Mouse (Mus musculus): Measurements from ENCODE around the gene Erbb3. TPM values are rescaled to one million over a fixed set of nuclear protein-coding genes. Genes with fewer than 3 reads are reported as not detected.
"Not testable (repeated sequence)": the region's sequence is repeated elsewhere in the genome, so short reads cannot be mapped to it uniquely, and the experiment has no call there.

The Erbb3 gene
- total and polyA plus RNA-seq, 2 experiments from 2014 or later = 0.65 to 1.7 TPM

DNA sequence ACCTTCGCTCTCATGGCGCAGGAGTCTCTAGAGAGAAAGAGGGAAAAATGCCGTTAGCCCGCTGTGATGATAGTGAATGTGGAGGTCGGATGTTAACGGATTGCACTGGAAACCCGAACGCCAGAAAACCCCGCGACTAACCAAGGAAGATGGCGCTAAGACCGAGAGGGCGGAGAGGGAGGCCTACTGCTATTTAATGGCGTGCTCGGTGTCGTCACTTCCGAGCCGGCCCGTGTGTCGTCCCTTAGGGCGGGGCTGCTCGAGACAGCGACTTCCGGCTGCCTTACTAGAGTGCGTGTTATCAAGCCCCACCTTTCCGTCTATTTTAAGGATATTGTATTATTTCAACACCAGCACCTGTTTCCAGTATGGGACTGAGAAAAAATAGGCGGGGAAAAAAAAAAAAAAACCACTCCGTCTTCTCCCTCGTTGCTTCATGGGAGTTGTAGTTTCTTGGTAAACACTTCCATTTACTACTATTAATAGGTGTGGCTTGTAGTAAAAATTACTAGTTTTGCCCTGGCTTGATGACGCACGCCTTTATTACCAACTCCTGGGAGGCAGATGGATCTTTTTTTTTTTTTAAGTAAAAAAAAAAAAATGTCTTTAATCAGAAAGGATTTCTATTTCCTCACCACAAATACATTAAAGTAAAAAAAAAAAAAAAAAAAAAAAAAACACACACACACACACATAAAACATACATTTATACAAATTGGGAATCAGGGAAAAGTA is 40.3 kb downstream of the Erbb3 start, which contains the start of gene Rpl41:
Gene Rpl41 (minus strand): TSS at position 359 of the 735 bp plus-strand sequence.
- ATAC-seq (peak; percentile 93), DNase-seq (ENCODE audit: low spot score) (peak; percentile 98)
- under 1% methylated on average over 31 of the region's 31 CpGs for WGBS
- Histone ChIP-seq H3K9ac (replicated peaks; ENCODE audit: low read length) (peak within 1 kb of the TSS; percentile 87), H3K4me3 (ENCODE audit: low read length) (peak within 1 kb of the TSS; percentile 73), H3K4me2 (ENCODE audit: low read depth, low read length) (peak within 1 kb of the TSS; percentile 79), H3K9me3 (ENCODE audit: low read length) (no peaks in the 10 kb centered on the region), H3K36me3 (ENCODE audit: insufficient read depth, low read length) (peaks cover 15% of the 10 kb centered on the region), H3K27me3 (ENCODE audit: insufficient read depth, low read length) (no peaks in the 10 kb centered on the region), H3K27ac (peak within 1 kb of the TSS; percentile 97), H3K4me1 (ENCODE audit: insufficient read depth, low read length) (0 out of 2 replicates have a peak, but pooled peaks cover 5% of the 10 kb centered on the region)
- no peak for TF ChIP-seq CTCF (IDR thresholded peaks at IDR 0.05; ENCODE audit: low read depth)

DNA sequence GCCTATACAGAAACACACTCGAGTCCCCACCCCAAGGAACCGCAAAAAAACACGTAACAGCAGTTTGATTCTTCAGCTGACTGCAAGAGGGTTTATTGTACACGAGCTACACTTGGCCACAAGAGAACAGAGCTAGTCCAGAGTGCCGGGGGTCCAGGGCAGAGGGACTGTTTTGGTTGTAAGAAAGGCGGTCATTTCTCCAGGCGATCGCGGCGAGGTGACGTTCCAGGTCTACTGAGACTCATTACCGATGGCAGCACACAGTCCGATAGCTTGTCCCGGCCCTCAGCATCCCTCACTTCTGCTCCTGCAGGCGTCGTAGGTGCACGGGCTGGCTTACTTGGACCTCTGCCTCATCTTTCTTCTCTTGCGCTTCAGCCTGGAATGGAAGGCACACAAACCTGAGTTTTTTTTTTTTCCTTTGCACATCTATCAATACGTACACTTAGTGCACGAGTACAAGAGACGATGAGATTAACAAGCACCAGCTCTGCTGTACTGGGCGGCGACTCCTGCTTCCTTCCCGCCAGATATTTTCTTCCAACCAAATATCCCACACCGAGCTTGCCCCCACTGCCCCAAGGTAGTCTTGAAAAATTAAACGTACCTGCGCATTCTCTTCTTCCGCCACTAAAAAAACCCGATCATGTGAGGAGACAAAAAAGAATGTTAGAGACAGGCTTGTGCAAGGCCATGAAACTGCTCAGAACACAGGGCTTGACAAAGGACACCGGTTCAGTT is 41.2 kb downstream of the Erbb3 start:
- under 1% methylated on average over 25 of the region's 30 CpGs for WGBS
- Histone ChIP-seq H3K36me3 (ENCODE audit: insufficient read depth, low read length) (peaks cover 24% of the 10 kb centered on the region), H3K4me2 (ENCODE audit: low read depth, low read length) (peak overlapping the region; percentile 79), H3K9ac (replicated peaks; ENCODE audit: low read length) (peak overlapping the region; percentile 87), H3K4me3 (ENCODE audit: low read length) (peak overlapping the region; percentile 73), H3K27ac (peak overlapping the region; percentile 97)
- DNase-seq (ENCODE audit: low spot score) = peak; percentile 20
- ATAC-seq; H3K9me3 ChIP-seq (ENCODE audit: low read length); H3K4me1 ChIP-seq (ENCODE audit: insufficient read depth, low read length); H3K27me3 ChIP-seq (ENCODE audit: insufficient read depth, low read length): not testable (repeated sequence)

DNA sequence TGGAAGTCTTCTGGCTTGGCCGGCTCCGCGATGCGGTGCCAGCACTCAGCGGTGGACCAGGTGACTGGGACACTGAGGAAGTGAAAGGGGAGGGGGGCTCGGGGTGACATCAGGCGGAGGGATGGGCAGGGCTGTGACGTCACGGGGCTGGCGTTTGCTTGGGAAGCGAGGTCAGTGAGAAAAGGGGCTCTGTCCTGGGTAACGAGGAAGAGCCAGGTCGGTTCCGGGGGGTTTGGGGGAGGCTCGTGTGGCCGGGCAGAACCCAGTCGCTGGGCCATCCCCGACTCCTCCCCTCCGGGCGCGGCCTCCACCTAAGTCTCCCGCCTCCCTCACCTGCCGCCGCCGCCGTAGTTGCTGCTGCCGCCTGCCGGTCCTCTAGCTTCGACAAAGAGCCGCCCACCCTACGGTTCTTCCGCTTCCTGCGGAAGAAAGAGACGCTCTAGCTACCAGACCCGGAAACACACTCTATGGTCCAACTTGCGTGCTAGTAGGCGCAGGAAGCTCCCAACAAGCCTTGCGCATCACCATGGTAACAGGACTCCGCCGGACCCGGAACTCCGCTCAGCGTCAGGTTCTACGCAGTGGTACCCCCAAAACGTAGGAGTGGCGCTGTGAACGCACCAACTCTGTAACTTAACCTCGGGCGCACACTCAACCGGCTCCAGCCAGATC is 42.0 kb downstream of the Erbb3 start, which contains the start of gene Zc3h10:
Gene Zc3h10 (minus strand): TSS at position 414 of the 672 bp plus-strand sequence.
- no peaks in the 10 kb centered on the region for H3K9me3 ChIP-seq (ENCODE audit: low read length)
- ATAC-seq (peak; percentile 93), DNase-seq (ENCODE audit: low spot score) (peak; percentile 99)
- H3K27me3 ChIP-seq (ENCODE audit: insufficient read depth, low read length) = no peaks in the 10 kb centered on the region
- H3K4me3 ChIP-seq (ENCODE audit: low read length) = peak within 1 kb of the TSS; percentile 73
- TF ChIP-seq CTCF (IDR thresholded peaks at IDR 0.05; ENCODE audit: low read depth) = peak; percentile 70
- H3K4me1 ChIP-seq (ENCODE audit: insufficient read depth, low read length) = 0 out of 2 replicates have a peak, but pooled peaks cover 5% of the 10 kb centered on the region
- peak within 1 kb of the TSS; percentile 87 for H3K9ac ChIP-seq (replicated peaks; ENCODE audit: low read length)
- 1% methylated on average over 46 of the region's 50 CpGs for WGBS
- peaks cover 28% of the 10 kb centered on the region for H3K36me3 ChIP-seq (ENCODE audit: insufficient read depth, low read length)
- peak within 1 kb of the TSS; percentile 97 for H3K27ac ChIP-seq
- H3K4me2 ChIP-seq (ENCODE audit: low read depth, low read length) = peak within 1 kb of the TSS; percentile 79

DNA sequence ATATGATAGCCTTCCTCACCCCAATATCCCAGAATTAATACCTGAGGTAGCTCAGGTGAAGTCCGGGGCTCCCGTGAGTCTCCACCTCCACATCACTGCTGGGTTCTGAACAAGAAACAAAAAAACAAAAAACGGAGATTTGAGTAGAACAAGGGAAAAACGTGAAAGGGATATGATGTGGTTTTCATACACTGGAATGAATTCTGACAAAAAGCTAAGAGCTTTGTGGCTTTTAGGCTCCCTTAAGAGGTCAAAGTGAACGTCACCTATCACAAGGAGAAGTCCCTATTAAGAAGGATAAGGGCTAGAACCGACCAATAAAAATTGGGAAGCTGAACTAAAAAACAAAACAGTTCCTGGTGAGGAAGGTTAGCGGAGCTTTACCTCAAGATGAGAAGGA is 42.7 kb downstream of the Erbb3 start:
- H3K4me2 ChIP-seq (ENCODE audit: low read depth, low read length) = peak overlapping the region; percentile 79
- peak overlapping the region; percentile 71 for H3K9ac ChIP-seq (replicated peaks; ENCODE audit: low read length)
- no peak for TF ChIP-seq CTCF (IDR thresholded peaks at IDR 0.05; ENCODE audit: low read depth)
- H3K4me1 ChIP-seq (ENCODE audit: insufficient read depth, low read length) = 0 out of 2 replicates have a peak, but pooled peaks cover 5% of the 10 kb centered on the region
- peak overlapping the region; percentile 73 for H3K4me3 ChIP-seq (ENCODE audit: low read length)
- DNase-seq (ENCODE audit: low spot score) (no peak), ATAC-seq (no peak)
- 22% methylated on average over 7 of the region's 7 CpGs for WGBS
- peaks cover 28% of the 10 kb centered on the region for H3K36me3 ChIP-seq (ENCODE audit: insufficient read depth, low read length)
- H3K27ac ChIP-seq = peak overlapping the region; percentile 97
- no peaks in the 10 kb centered on the region for H3K27me3 ChIP-seq (ENCODE audit: insufficient read depth, low read length)
- no peaks in the 10 kb centered on the region for H3K9me3 ChIP-seq (ENCODE audit: low read length)

DNA sequence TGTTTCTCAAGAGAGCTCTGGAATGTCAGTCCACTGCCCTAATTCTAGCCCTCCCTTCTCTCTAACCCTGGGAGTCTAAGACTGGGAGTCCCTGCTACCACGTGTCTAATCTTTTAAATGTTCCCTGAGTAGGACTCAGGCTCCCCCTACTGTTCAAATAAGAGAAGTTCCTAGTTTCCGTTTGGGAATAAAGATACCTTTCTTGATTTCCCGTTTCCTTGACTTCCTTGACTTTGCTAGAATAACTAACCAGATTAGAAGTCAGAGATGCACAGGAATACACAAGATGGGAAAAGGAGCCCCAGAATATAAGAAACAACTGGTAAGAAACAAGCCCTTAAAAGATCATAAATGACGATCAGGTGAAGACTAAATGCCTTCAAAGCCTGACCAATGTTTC is 43.1 kb downstream of the Erbb3 start:
- 13% methylated on average over 4 of the region's 4 CpGs for WGBS

DNA sequence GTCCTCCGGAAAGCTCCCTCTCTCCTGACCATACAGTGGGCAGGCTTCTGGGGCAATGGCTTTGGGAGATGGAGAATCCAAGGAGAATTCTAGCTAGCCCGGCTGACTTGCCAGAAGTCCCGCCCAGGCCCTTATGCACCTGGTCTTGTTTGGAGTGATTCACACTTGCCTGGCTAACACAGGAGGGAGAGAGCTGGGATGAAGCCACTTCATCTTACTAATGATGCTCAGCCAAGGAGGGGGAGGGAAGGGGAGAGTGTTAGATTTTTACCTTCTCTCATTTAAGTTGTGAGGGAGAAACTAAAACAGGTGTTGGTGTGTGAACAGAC is 43.9 kb downstream of the Erbb3 start:
- 92% methylated on average over 3 of the region's 3 CpGs for WGBS
- no peak for ATAC-seq
- Histone ChIP-seq H3K9me3 (ENCODE audit: low read length) (no peaks in the 10 kb centered on the region), H3K27me3 (ENCODE audit: insufficient read depth, low read length) (no peaks in the 10 kb centered on the region), H3K36me3 (ENCODE audit: insufficient read depth, low read length) (peaks cover 31% of the 10 kb centered on the region), H3K4me2 (ENCODE audit: low read depth, low read length) (no peak overlapping the region), H3K9ac (replicated peaks; ENCODE audit: low read length) (0 out of 2 replicates have a peak overlapping the region, but pooled peaks have one; percentile 9), H3K4me3 (ENCODE audit: low read length) (no peak overlapping the region), H3K4me1 (ENCODE audit: insufficient read depth, low read length) (0 out of 2 replicates have a peak, but pooled peaks cover 5% of the 10 kb centered on the region), H3K27ac (no peak overlapping the region)
- TF ChIP-seq CTCF (IDR thresholded peaks at IDR 0.05; ENCODE audit: low read depth) = no peak
- DNase-seq (ENCODE audit: low spot score) = no peak

More for the DNA sequence above, 43.1 kb downstream of the Erbb3 start:
- DNase-seq (ENCODE audit: low spot score) (peak; percentile 80), ATAC-seq (no peak)
- Histone ChIP-seq H3K27me3 (ENCODE audit: insufficient read depth, low read length) (no peaks in the 10 kb centered on the region), H3K9me3 (ENCODE audit: low read length) (no peaks in the 10 kb centered on the region), H3K36me3 (ENCODE audit: insufficient read depth, low read length) (peaks cover 28% of the 10 kb centered on the region), H3K4me2 (ENCODE audit: low read depth, low read length) (peak overlapping the region; percentile 79), H3K4me1 (ENCODE audit: insufficient read depth, low read length) (0 out of 2 replicates have a peak, but pooled peaks cover 5% of the 10 kb centered on the region), H3K9ac (replicated peaks; ENCODE audit: low read length) (peak overlapping the region; percentile 71; the same call in 1 of the 2 replicates), H3K27ac (no peak overlapping the region; the same call in 1 of the 2 replicates), H3K4me3 (ENCODE audit: low read length) (peak overlapping the region; percentile 73)
- TF ChIP-seq CTCF (IDR thresholded peaks at IDR 0.05; ENCODE audit: low read depth) = peak; percentile 81

Data from hindbrain, postnatal 0 days (tissue).